Mouse (Mus musculus): ENCODE results near the gene Defb19. TPM values are rescaled to one million over a fixed set of nuclear protein-coding genes. Genes with fewer than 3 reads are reported as not detected.

Defb19 gene
- polyA plus RNA-seq, 1 experiment from 2014 or later = 0.88 TPM

GRCm38 (mm10) chr2:152586926-152587560 is 6.9 kb upstream of the Defb19 start:
- H3K27ac ChIP-seq (ENCODE audit: poor library complexity, severe bottlenecking) = no peak overlapping the region
- no peak overlapping the region for H3K9ac ChIP-seq
- no peak overlapping the region for H3K4me2 ChIP-seq
- 75% methylated on average over 4 of the region's 4 CpGs for WGBS
- no peaks in the 10 kb centered on the region for H3K4me1 ChIP-seq (replicated peaks)
- H3K36me3 ChIP-seq = no peaks in the 10 kb centered on the region
- ATAC-seq (ENCODE audit: insufficient number of reproducible peaks, low FRiP score) = no peak
- no peak overlapping the region for H3K4me3 ChIP-seq
- no peaks in the 10 kb centered on the region for H3K9me3 ChIP-seq (replicated peaks)
- no peaks in the 10 kb centered on the region for H3K27me3 ChIP-seq (replicated peaks)

DNA sequence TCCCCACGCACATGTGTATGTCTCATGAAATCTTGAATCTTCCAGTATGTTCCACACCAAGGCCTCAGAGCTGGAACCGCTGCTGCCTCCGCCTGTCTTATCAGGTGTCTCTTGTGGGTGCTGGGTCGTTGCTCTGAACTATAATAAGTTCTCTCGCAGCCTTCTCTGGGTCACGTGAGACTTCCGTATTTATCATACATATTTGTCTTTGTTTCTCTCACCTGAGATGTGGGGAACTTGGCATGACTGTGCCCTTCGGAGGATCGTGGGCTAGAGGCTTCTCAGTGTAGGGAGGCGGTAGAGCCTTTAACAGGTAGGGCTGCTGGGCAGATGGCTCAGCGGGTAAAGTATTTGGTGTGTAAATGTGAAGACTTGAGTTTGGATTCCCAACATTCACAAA is 500 bp upstream of the Defb19 start:
- ATAC-seq (ENCODE audit: insufficient number of reproducible peaks, low FRiP score) = no peak
- Histone ChIP-seq H3K4me2 (no peak overlapping the region), H3K4me3 (no peak overlapping the region), H3K4me1 (replicated peaks) (peaks cover 14% of the 10 kb centered on the region), H3K36me3 (no peaks in the 10 kb centered on the region), H3K27me3 (replicated peaks) (no peaks in the 10 kb centered on the region), H3K9me3 (replicated peaks) (no peaks in the 10 kb centered on the region), H3K27ac (ENCODE audit: poor library complexity, severe bottlenecking) (no peak overlapping the region), H3K9ac (no peak overlapping the region)
- WGBS = 65% methylated on average over 11 of the region's 11 CpGs

DNA sequence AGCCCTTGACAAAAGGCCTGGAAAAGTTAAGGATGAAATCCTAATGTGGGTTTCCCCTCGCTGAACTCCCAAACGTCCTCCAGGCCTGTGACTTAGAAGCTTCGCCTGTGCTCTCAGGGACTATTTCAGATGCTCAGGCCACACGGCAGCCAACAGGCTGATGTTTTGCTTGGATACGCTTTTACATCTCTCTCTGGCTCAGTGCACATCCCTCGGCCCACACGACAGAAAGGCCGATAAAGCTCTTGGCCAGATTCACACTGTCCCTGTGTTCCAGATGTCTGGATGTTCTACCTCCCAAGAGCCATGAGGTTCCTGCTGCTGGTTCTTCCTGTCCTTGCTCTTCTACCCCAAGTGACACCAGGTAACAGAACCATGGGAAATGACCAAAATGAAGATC is 6.6 kb downstream of the Defb19 start:
- Histone ChIP-seq H3K9ac (no peak overlapping the region), H3K4me3 (no peak overlapping the region), H3K27ac (ENCODE audit: poor library complexity, severe bottlenecking) (no peak overlapping the region), H3K4me1 (replicated peaks) (no peaks in the 10 kb centered on the region), H3K4me2 (no peak overlapping the region), H3K36me3 (no peaks in the 10 kb centered on the region), H3K27me3 (replicated peaks) (peaks cover 2% of the 10 kb centered on the region), H3K9me3 (replicated peaks) (no peaks in the 10 kb centered on the region)
- WGBS = 81% methylated on average over 8 of the region's 8 CpGs
- no peak for ATAC-seq (ENCODE audit: insufficient number of reproducible peaks, low FRiP score)

DNA sequence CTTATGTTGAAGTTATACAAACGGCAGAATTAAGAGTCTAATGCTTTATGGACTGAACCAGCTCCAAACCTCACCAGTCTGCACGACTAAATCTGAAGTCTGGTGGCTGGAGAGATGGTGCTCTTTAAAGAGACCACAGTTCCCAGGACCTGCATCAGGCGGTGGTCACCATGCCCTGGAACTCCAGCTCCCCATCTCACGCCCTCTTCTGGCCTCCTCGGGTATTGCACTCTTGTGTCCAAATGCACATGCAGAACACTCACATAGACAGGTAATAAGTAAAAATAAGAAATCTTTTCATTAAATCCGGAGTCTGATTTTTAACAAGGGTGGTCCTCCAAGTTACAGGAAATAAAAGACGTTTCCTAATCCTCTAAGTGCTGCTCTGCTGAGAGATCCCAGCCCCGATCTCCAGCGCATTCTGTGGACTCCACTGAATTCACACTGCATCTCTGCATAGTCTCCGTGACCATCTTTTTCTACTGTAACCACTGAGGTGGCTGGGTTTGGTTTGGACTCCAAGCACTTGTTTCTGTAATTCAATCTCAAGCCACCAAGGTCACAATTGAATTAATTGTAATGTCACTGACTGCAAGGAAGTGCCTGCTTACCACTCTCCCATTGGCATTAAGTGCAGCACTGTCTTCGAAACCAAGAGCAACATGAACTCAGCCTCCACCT is 7.9 kb downstream of the Defb19 start, which contains the start of gene Defb21:
Defb21 (plus strand) TSS at position 631 of the 681 bp plus-strand sequence.
- Histone ChIP-seq H3K4me3 (no peak within 1 kb of the TSS), H3K27me3 (replicated peaks) (peaks cover 2% of the 10 kb centered on the region), H3K27ac (ENCODE audit: poor library complexity, severe bottlenecking) (no peak within 1 kb of the TSS), H3K4me2 (no peak within 1 kb of the TSS), H3K9me3 (replicated peaks) (no peaks in the 10 kb centered on the region), H3K36me3 (no peaks in the 10 kb centered on the region), H3K4me1 (replicated peaks) (no peaks in the 10 kb centered on the region), H3K9ac (no peak within 1 kb of the TSS)
- 57% methylated on average over 11 of the region's 11 CpGs for WGBS
- no peak for ATAC-seq (ENCODE audit: insufficient number of reproducible peaks, low FRiP score)

DNA sequence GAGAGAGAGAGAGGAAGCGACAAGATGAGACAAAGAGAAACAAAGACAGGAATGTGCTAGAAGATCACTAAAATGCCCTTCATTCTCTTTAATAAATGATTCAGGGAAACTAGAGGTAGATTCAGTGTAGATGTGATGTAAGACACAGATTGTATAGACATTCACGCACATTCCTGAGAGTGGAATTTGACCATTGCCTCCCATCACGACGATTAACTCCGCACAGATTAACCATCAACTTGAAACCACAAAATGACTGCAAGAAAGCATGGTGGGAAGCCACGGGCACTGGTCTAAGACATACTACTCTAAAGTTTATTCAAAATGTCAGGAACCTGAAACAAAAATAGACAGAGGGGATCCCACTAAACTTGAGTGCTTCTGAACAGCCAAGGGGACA is 9.8 kb downstream of the Defb19 start:
- Histone ChIP-seq H3K9ac (no peak overlapping the region), H3K4me1 (replicated peaks) (no peaks in the 10 kb centered on the region), H3K36me3 (no peaks in the 10 kb centered on the region), H3K27ac (ENCODE audit: poor library complexity, severe bottlenecking) (no peak overlapping the region), H3K4me3 (no peak overlapping the region), H3K27me3 (replicated peaks) (peaks cover 2% of the 10 kb centered on the region), H3K9me3 (replicated peaks) (no peaks in the 10 kb centered on the region), H3K4me2 (no peak overlapping the region)
- 70% methylated on average over 6 of the region's 6 CpGs for WGBS
- ATAC-seq (ENCODE audit: insufficient number of reproducible peaks, low FRiP score) = no peak

DNA sequence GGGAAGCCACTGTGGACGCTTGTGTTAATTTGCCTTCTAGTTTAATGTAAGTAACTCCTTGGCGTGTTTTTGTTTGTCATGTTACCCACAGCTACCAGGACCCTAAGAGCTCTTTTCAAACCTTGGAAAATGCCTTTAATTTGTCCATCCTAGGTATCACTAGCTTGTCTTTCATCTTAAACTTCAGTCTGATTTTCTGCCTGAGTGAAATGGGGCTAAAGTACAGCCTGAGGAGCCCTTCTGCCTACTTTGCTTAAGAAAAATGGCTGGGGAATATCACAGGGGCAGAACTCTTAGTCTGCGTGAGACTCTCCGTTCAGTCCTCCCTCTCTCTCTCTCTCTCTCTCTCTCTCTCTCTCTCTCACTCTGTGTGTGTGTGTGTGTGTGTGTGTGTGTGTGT is 10.2 kb downstream of the Defb19 start:
- no peaks in the 10 kb centered on the region for H3K36me3 ChIP-seq
- H3K9ac ChIP-seq = no peak overlapping the region
- ATAC-seq (ENCODE audit: insufficient number of reproducible peaks, low FRiP score) = no peak
- H3K27ac ChIP-seq (ENCODE audit: poor library complexity, severe bottlenecking) = no peak overlapping the region
- no peaks in the 10 kb centered on the region for H3K4me1 ChIP-seq (replicated peaks)
- H3K4me3 ChIP-seq = no peak overlapping the region
- H3K9me3 ChIP-seq (replicated peaks) = no peaks in the 10 kb centered on the region
- no peak overlapping the region for H3K4me2 ChIP-seq
- H3K27me3 ChIP-seq (replicated peaks) = peaks cover 2% of the 10 kb centered on the region
- 71% methylated on average over 4 of the region's 4 CpGs for WGBS

GRCm38 (mm10) chr2:152569038-152569437 is 11.1 kb downstream of the Defb19 start, which contains the start of gene Gm17416:
Gm17416 (plus strand) TSS chr2:152569338.
- H3K4me1 ChIP-seq (replicated peaks) = no peaks in the 10 kb centered on the region
- peaks cover 2% of the 10 kb centered on the region for H3K27me3 ChIP-seq (replicated peaks)
- no peaks in the 10 kb centered on the region for H3K36me3 ChIP-seq
- WGBS = 86% methylated on average over 5 of the region's 5 CpGs
- ATAC-seq (ENCODE audit: insufficient number of reproducible peaks, low FRiP score) = no peak
- no peak within 1 kb of the TSS for H3K9ac ChIP-seq
- no peaks in the 10 kb centered on the region for H3K9me3 ChIP-seq (replicated peaks)
- H3K27ac ChIP-seq (ENCODE audit: poor library complexity, severe bottlenecking) = no peak within 1 kb of the TSS
- H3K4me2 ChIP-seq = no peak within 1 kb of the TSS
- H3K4me3 ChIP-seq = no peak within 1 kb of the TSS

DNA sequence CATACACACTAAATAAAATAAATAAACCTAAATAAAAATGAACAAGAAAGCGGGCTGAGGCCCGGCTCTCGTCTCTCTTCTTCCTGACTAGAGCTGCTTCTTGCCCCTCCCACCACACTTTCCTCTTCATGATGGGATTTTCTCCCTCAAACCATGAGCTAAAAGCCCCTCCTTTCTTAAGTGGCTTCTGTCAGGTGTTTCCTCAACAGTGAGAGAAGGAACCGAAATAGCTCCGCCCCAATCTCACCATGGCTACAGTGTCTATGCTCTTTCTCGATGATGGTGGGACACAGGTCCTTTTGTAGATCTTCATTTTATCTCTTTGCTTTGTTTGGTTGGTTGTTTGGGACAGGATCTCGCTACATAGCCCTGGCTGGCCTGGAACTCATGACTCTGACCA is 23.5 kb downstream of the Defb19 start:
- Histone ChIP-seq H3K4me3 (no peak overlapping the region), H3K9ac (no peak overlapping the region), H3K4me1 (replicated peaks) (no peaks in the 10 kb centered on the region), H3K36me3 (no peaks in the 10 kb centered on the region), H3K27me3 (replicated peaks) (no peaks in the 10 kb centered on the region), H3K9me3 (replicated peaks) (no peaks in the 10 kb centered on the region), H3K4me2 (no peak overlapping the region), H3K27ac (ENCODE audit: poor library complexity, severe bottlenecking) (no peak overlapping the region)
- WGBS = 81% methylated on average over 7 of the region's 7 CpGs
- ATAC-seq (ENCODE audit: insufficient number of reproducible peaks, low FRiP score) = no peak

- no peaks in the 10 kb centered on the region for H3K9me3 ChIP-seq (replicated peaks)
These were observed 26.2 kb downstream of the Defb19 start for GRCm38 (mm10) chr2:152553774-152554423.

GRCm38 (mm10) chr2:152548124-152548523 is 32.0 kb downstream of the Defb19 start:
- H3K4me1 ChIP-seq (replicated peaks) = 0 out of 2 replicates have a peak, but pooled peaks cover 3% of the 10 kb centered on the region
- no peak overlapping the region for H3K27ac ChIP-seq (ENCODE audit: poor library complexity, severe bottlenecking)
- no peaks in the 10 kb centered on the region for H3K9me3 ChIP-seq (replicated peaks)
- no peaks in the 10 kb centered on the region for H3K27me3 ChIP-seq (replicated peaks)
- WGBS = 74% methylated on average over 5 of the region's 5 CpGs
- ATAC-seq (ENCODE audit: insufficient number of reproducible peaks, low FRiP score) = no peak
- H3K36me3 ChIP-seq = no peaks in the 10 kb centered on the region
- no peak overlapping the region for H3K4me3 ChIP-seq
- no peak overlapping the region for H3K4me2 ChIP-seq
- no peak overlapping the region for H3K9ac ChIP-seq

More at GRCm38 (mm10) chr2:152553774-152554423, 26.2 kb downstream of the Defb19 start:
- Histone ChIP-seq H3K9ac (no peak overlapping the region), H3K27me3 (replicated peaks) (no peaks in the 10 kb centered on the region), H3K36me3 (no peaks in the 10 kb centered on the region), H3K4me1 (replicated peaks) (no peaks in the 10 kb centered on the region), H3K4me3 (no peak overlapping the region), H3K27ac (ENCODE audit: poor library complexity, severe bottlenecking) (no peak overlapping the region), H3K4me2 (peak overlapping the region; percentile 44)
- WGBS = 11% methylated on average over 16 of the region's 16 CpGs
- ATAC-seq (ENCODE audit: insufficient number of reproducible peaks, low FRiP score) = no peak

DNA sequence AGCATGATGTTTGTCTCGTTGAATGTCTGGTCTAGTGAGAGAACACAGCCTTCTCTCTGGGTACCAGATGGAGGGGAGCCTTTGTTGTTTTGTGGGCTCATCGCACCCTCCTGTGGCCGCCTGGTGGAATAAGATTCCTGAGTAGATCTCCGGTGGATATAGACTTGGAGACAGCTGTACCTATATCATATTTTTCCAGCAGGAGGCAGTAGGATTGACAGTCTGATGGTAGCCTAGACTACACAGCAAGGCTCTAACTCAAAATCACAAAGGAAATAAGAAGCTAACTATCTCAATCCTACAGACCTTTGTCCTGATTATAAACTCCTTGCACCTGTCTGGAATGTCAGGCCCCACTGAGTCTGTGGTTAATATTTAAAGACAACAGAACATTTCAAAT is 35.4 kb downstream of the Defb19 start:
- H3K9ac ChIP-seq = no peak overlapping the region
- peaks cover 4% of the 10 kb centered on the region for H3K9me3 ChIP-seq (replicated peaks)
- H3K4me3 ChIP-seq = no peak overlapping the region
- no peak overlapping the region for H3K27ac ChIP-seq (ENCODE audit: poor library complexity, severe bottlenecking)
- 31% methylated on average over 4 of the region's 4 CpGs for WGBS
- no peak overlapping the region for H3K4me2 ChIP-seq
- ATAC-seq (ENCODE audit: insufficient number of reproducible peaks, low FRiP score) = peak; percentile 33; the same call in 1 of the 2 replicates
- H3K4me1 ChIP-seq (replicated peaks) = 0 out of 2 replicates have a peak, but pooled peaks cover 3% of the 10 kb centered on the region
- no peaks in the 10 kb centered on the region for H3K27me3 ChIP-seq (replicated peaks)
- no peaks in the 10 kb centered on the region for H3K36me3 ChIP-seq

Measured in heart, embryonic 12.5 days (tissue).